Mouse (Mus musculus) olfactory bulb, adult 2 months (tissue): ENCODE results near the gene Osbpl6. TPM values are rescaled to one million over a fixed set of nuclear protein-coding genes. Genes with fewer than 3 reads are reported as not detected.
"Not testable (repeated sequence)": the region's sequence is repeated elsewhere in the genome, so short reads cannot be mapped to it uniquely, and the experiment has no call there.

Experiments
- H3K27ac ChIP-seq: fragments of 200-500 bp; 2 replicates; pipeline ENCODE4 v1.5.1; 2012; ENCODE audit warnings: low read depth, low read length; ENCODE audit not compliant: insufficient read depth
- H3K4me1 ChIP-seq: fragments of 200-500 bp; 2 replicates; pipeline ENCODE4 v1.6.1; 2012; ENCODE audit warnings: low read length; ENCODE audit not compliant: control insufficient read depth, insufficient read depth
- H3K4me3 ChIP-seq: fragments of 200-500 bp; 2 replicates; pipeline ENCODE4 v1.5.1; 2012; ENCODE audit warnings: mild to moderate bottlenecking, low read depth, low read length, moderate library complexity; ENCODE audit not compliant: insufficient read depth
- CTCF ChIP-seq: fragments of 200-500 bp; IDR thresholded peaks from 2 replicates; pipeline ENCODE4 v1.5.1; 2012; ENCODE audit warnings: low read depth, mild to moderate bottlenecking, low read length, moderate library complexity; ENCODE audit not compliant: insufficient read depth
- POLR2A ChIP-seq: fragments of 200-500 bp; IDR thresholded peaks from 2 replicates; pipeline ENCODE4 v1.6.1; 2012; ENCODE audit warnings: mild to moderate bottlenecking, low read depth, low read length, moderate library complexity; ENCODE audit not compliant: insufficient read depth
- WGBS: fragments of 180-500 bp; shearing (Covaris S2); methylation state at CpG from one replicate; pipeline ENCODE4 v1.1.7; 2018; 5-methylcytosine and 5-hydroxymethylcytosine counted together
- polyA plus RNA-seq: library from polyadenylated mRNA; stranded (reverse); fragments of >200 nt; gene quantifications from 2 replicates; pipeline ENCODE4 v1.2.4, GENCODE M21; 2012; ENCODE audit warnings: low replicate concordance; ENCODE audit not compliant: missing spikeins, insufficient read depth, insufficient read length

Gene Osbpl6
- polyA plus RNA-seq, 1 experiment: not detected

GRCm38 (mm10) chr2:76597521-76597920, 191.2 kb downstream of the Osbpl6 start:
- TF ChIP-seq POLR2A (no peak), CTCF (no peak)
- WGBS: 88% methylated on average over 11 of the region's 11 CpGs
- H3K27ac ChIP-seq: no peak overlapping the region
- H3K4me1 ChIP-seq: no peaks in the 10 kb centered on the region
- H3K4me3 ChIP-seq: no peak overlapping the region

GRCm38 (mm10) chr2:76599214-76599613, 192.9 kb downstream of the Osbpl6 start:
- Histone ChIP-seq H3K4me3 (no peak overlapping the region), H3K27ac (no peak overlapping the region), H3K4me1 (no peaks in the 10 kb centered on the region)
- 23% methylated on average over 5 of the region's 5 CpGs for WGBS
- TF ChIP-seq POLR2A (no peak), CTCF (no peak)

GRCm38 (mm10) chr2:76602256-76602655, 195.9 kb downstream of the Osbpl6 start:
- no peak overlapping the region for H3K4me3 ChIP-seq
- no peaks in the 10 kb centered on the region for H3K4me1 ChIP-seq
- TF ChIP-seq POLR2A: no peak
- no peak for TF ChIP-seq CTCF
- WGBS: 97% methylated on average over 1 of the region's 1 CpGs
- H3K27ac ChIP-seq: no peak overlapping the region

- TF ChIP-seq CTCF: no peak
- TF ChIP-seq POLR2A: no peak
- Histone ChIP-seq H3K27ac (no peak overlapping the region), H3K4me3 (no peak overlapping the region), H3K4me1 (no peaks in the 10 kb centered on the region)
- 84% methylated on average over 3 of the region's 3 CpGs for WGBS
Measured at GRCm38 (mm10) chr2:76606704-76607103, 200.4 kb downstream of the Osbpl6 start.

GRCm38 (mm10) chr2:76610326-76611104, 204.2 kb downstream of the Osbpl6 start:
- TF ChIP-seq POLR2A (no peak), CTCF (no peak)
- 71% methylated on average over 10 of the region's 10 CpGs for WGBS
- H3K27ac ChIP-seq: no peak overlapping the region
- no peaks in the 10 kb centered on the region for H3K4me1 ChIP-seq
- H3K4me3 ChIP-seq: no peak overlapping the region

- WGBS: 88% methylated on average over 3 of the region's 3 CpGs
- no peak for TF ChIP-seq POLR2A
- no peak for TF ChIP-seq CTCF
- Histone ChIP-seq H3K4me3 (no peak overlapping the region), H3K27ac (no peak overlapping the region), H3K4me1 (no peaks in the 10 kb centered on the region)
Measured at GRCm38 (mm10) chr2:76611996-76612395, 205.7 kb downstream of the Osbpl6 start.

GRCm38 (mm10) chr2:76618078-76618477, 211.8 kb downstream of the Osbpl6 start:
- H3K4me1 ChIP-seq: no peaks in the 10 kb centered on the region
- TF ChIP-seq POLR2A (no peak), CTCF (no peak)
- H3K27ac ChIP-seq: no peak overlapping the region
- 13% methylated on average over 1 of the region's 1 CpGs for WGBS
- H3K4me3 ChIP-seq: no peak overlapping the region

- TF ChIP-seq POLR2A (no peak), CTCF (no peak)
- Histone ChIP-seq H3K4me1 (no peaks in the 10 kb centered on the region), H3K4me3 (no peak overlapping the region), H3K27ac (no peak overlapping the region)
- 90% methylated on average over 5 of the region's 5 CpGs for WGBS
Measured at GRCm38 (mm10) chr2:76620188-76620587, 213.9 kb downstream of the Osbpl6 start.

- no peak for TF ChIP-seq POLR2A
- TF ChIP-seq CTCF: no peak
- Histone ChIP-seq H3K4me3 (no peak overlapping the region), H3K27ac (no peak overlapping the region), H3K4me1 (no peaks in the 10 kb centered on the region)
- WGBS: 83% methylated on average over 1 of the region's 1 CpGs
Measured at GRCm38 (mm10) chr2:76621724-76622123, 215.4 kb downstream of the Osbpl6 start.

- not testable (repeated sequence) for H3K4me3 ChIP-seq, H3K27ac ChIP-seq, H3K4me1 ChIP-seq
- 98% methylated on average over 2 of the region's 2 CpGs for WGBS
Measured at GRCm38 (mm10) chr2:76622316-76622715, 216.0 kb downstream of the Osbpl6 start.
